Mouse (Mus musculus): ENCODE results near the gene Gstz1. TPM values are rescaled to one million over a fixed set of nuclear protein-coding genes. Genes with fewer than 3 reads are reported as not detected.

The Gstz1 gene
- total and polyA plus RNA-seq, 3 experiments = 19.7 to 27.5 (median 22.3) TPM

Other genes with a start within 250 kb of the Gstz1 start
- gene Cipc, start 200.1 kb upstream of the Gstz1 start, total RNA-seq (2012; rRNA removed) = 18.7 and 19.6 TPM in 2 replicates
- gene Cipc, start 200.1 kb upstream of the Gstz1 start, total RNA-seq (2014; rRNA removed) = 15.7 and 16.7 TPM in 2 replicates
- 17.5 and 20.5 TPM in 2 replicates for gene Cipc, start 200.1 kb upstream of the Gstz1 start, polyA plus RNA-seq (2012; ENCODE audit: insufficient read length, low read depth)
- not detected in 2 replicates for gene Zdhhc22, start 156.7 kb upstream of the Gstz1 start, total RNA-seq (2012; rRNA removed)
- gene Zdhhc22, start 156.7 kb upstream of the Gstz1 start, total RNA-seq (2014; rRNA removed) = not detected in 2 replicates
- not detected in 2 replicates for gene Zdhhc22, start 156.7 kb upstream of the Gstz1 start, polyA plus RNA-seq (2012; ENCODE audit: insufficient read length, low read depth)
- 0.04 and 0.08 TPM in 2 replicates for gene Tmem63c, start 125.8 kb upstream of the Gstz1 start, total RNA-seq (2012; rRNA removed)
- gene Tmem63c, start 125.8 kb upstream of the Gstz1 start, total RNA-seq (2014; rRNA removed) = 0.11 and 0.23 TPM in 2 replicates
- 0.34 and 0.53 TPM in 2 replicates for gene Tmem63c, start 125.8 kb upstream of the Gstz1 start, polyA plus RNA-seq (2012; ENCODE audit: insufficient read length, low read depth)
- gene Ngb, start 44.6 kb upstream of the Gstz1 start, total RNA-seq (2012; rRNA removed) = 0.08 TPM in 1 of 2 replicates, not detected in the other
- 0.23 TPM in 1 of 2 replicates, not detected in the other for gene Ngb, start 44.6 kb upstream of the Gstz1 start, total RNA-seq (2014; rRNA removed)
- 0.15 TPM in 1 of 2 replicates, not detected in the other for gene Ngb, start 44.6 kb upstream of the Gstz1 start, polyA plus RNA-seq (2012; ENCODE audit: insufficient read length, low read depth)
- 12.4 and 12.8 TPM in 2 replicates for gene Pomt2, start 803 bp downstream of the Gstz1 start, total RNA-seq (2012; rRNA removed)
- gene Pomt2, start 803 bp downstream of the Gstz1 start, total RNA-seq (2014; rRNA removed) = 11.7 and 12.0 TPM in 2 replicates
- gene Pomt2, start 803 bp downstream of the Gstz1 start, polyA plus RNA-seq (2012; ENCODE audit: insufficient read length, low read depth) = 10.5 and 11.6 TPM in 2 replicates
- gene Samd15, start 52.6 kb downstream of the Gstz1 start, total RNA-seq (2012; rRNA removed) = 0.97 and 1.1 TPM in 2 replicates
- 0.28 and 1.8 TPM in 2 replicates for gene Samd15, start 52.6 kb downstream of the Gstz1 start, total RNA-seq (2014; rRNA removed)
- 2.8 and 3.9 TPM in 2 replicates for gene Samd15, start 52.6 kb downstream of the Gstz1 start, polyA plus RNA-seq (2012; ENCODE audit: insufficient read length, low read depth)
- gene Tmed8, start 53.3 kb downstream of the Gstz1 start, total RNA-seq (2012; rRNA removed) = 27.3 and 29.1 TPM in 2 replicates
- gene Tmed8, start 53.3 kb downstream of the Gstz1 start, total RNA-seq (2014; rRNA removed) = 27.9 and 29.3 TPM in 2 replicates
- 29.4 and 34.8 TPM in 2 replicates for gene Tmed8, start 53.3 kb downstream of the Gstz1 start, polyA plus RNA-seq (2012; ENCODE audit: insufficient read length, low read depth)
- gene Noxred1, start 91.6 kb downstream of the Gstz1 start, total RNA-seq (2012; rRNA removed) = 5.1 and 5.2 TPM in 2 replicates
- 6.9 and 8.0 TPM in 2 replicates for gene Noxred1, start 91.6 kb downstream of the Gstz1 start, total RNA-seq (2014; rRNA removed)
- 10.0 and 10.4 TPM in 2 replicates for gene Noxred1, start 91.6 kb downstream of the Gstz1 start, polyA plus RNA-seq (2012; ENCODE audit: insufficient read length, low read depth)
- gene Vipas39, start 119.1 kb downstream of the Gstz1 start, total RNA-seq (2012; rRNA removed) = 32.1 and 33.7 TPM in 2 replicates
- 44.4 and 47.2 TPM in 2 replicates for gene Vipas39, start 119.1 kb downstream of the Gstz1 start, total RNA-seq (2014; rRNA removed)
- 27.9 and 30.2 TPM in 2 replicates for gene Vipas39, start 119.1 kb downstream of the Gstz1 start, polyA plus RNA-seq (2012; ENCODE audit: insufficient read length, low read depth)
- 288 and 397 TPM in 2 replicates for gene Ahsa1, start 119.3 kb downstream of the Gstz1 start, total RNA-seq (2012; rRNA removed)
- gene Ahsa1, start 119.3 kb downstream of the Gstz1 start, total RNA-seq (2014; rRNA removed) = 456 and 483 TPM in 2 replicates
- 392 and 523 TPM in 2 replicates for gene Ahsa1, start 119.3 kb downstream of the Gstz1 start, polyA plus RNA-seq (2012; ENCODE audit: insufficient read length, low read depth)
- gene Ism2, start 152.5 kb downstream of the Gstz1 start, total RNA-seq (2012; rRNA removed) = 0.08 TPM in 2 replicates
- not detected in 2 replicates for gene Ism2, start 152.5 kb downstream of the Gstz1 start, total RNA-seq (2014; rRNA removed)
- gene Ism2, start 152.5 kb downstream of the Gstz1 start, polyA plus RNA-seq (2012; ENCODE audit: insufficient read length, low read depth) = 0.16 TPM in 1 of 2 replicates, not detected in the other
- 37.1 and 37.4 TPM in 2 replicates for gene Sptlc2, start 241.2 kb downstream of the Gstz1 start, total RNA-seq (2012; rRNA removed)
- 49.2 and 56.5 TPM in 2 replicates for gene Sptlc2, start 241.2 kb downstream of the Gstz1 start, total RNA-seq (2014; rRNA removed)
- gene Sptlc2, start 241.2 kb downstream of the Gstz1 start, polyA plus RNA-seq (2012; ENCODE audit: insufficient read length, low read depth) = 68.6 and 72.2 TPM in 2 replicates

Data from CH12.LX (cell line).